Mouse (Mus musculus) fibroblast of lung, adult 2 months (primary cell): ENCODE data around the gene Nfkb2.

Source experiments
- DNase-seq: peaks from one replicate; pipeline ENCODE4 v3.0.0-alpha.2; 2011; ENCODE audit warnings: low read depth

The Nfkb2 gene

GRCm38 (mm10) chr19:46308706-46309435 lies 4.8 kb downstream of the Nfkb2 start:
- DNase-seq: no peak

GRCm38 (mm10) chr19:46309651-46310305 lies 5.7 kb downstream of the Nfkb2 start:
- DNase-seq: no peak

- no peak for DNase-seq
Observed at GRCm38 (mm10) chr19:46310312-46310865, 6.3 kb downstream of the Nfkb2 start.

DNA sequence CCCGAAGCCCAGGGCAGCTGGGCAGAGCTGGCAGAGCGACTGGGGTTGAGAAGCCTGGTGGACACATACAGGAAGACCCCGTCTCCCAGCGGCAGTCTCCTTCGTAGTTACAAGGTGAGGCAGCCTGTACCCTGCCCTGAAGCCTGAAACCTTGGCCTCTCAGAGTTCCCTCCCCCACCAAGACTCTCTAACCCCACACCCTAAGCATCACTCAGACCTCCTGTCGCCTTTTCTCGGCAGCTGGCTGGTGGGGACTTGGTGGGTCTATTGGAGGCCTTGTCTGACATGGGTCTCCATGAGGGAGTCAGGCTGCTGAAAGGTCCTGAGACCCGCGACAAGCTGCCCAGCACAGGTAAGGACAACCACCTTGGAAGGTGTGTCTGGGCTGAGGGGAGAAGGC lies 7.2 kb downstream of the Nfkb2 start:
- no peak for DNase-seq

- DNase-seq: no peak
Observed at GRCm38 (mm10) chr19:46312566-46312965, 8.4 kb downstream of the Nfkb2 start.

- DNase-seq: no peak
Observed at GRCm38 (mm10) chr19:46313116-46313515, 9.0 kb downstream of the Nfkb2 start.

DNA sequence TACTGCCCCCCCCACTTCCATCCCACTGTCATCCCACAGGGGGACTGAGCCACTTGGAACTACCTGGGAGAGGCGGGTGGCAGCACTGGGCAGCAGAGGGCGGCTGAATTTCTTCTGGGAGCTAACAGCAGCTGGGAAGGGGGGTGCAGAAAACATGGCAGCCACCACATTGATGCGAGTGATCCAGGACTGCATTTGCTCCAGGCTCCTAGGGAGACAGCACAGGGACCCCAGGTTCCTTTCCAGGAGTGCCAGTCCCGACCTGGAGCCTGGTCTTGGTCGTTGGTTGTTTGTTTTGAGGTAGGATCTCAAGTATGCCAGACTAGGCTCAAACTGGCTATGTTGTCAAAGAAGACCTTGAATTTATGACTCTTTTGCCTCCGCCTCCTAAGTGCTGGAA lies 9.5 kb downstream of the Nfkb2 start:
- no peak for DNase-seq

DNA sequence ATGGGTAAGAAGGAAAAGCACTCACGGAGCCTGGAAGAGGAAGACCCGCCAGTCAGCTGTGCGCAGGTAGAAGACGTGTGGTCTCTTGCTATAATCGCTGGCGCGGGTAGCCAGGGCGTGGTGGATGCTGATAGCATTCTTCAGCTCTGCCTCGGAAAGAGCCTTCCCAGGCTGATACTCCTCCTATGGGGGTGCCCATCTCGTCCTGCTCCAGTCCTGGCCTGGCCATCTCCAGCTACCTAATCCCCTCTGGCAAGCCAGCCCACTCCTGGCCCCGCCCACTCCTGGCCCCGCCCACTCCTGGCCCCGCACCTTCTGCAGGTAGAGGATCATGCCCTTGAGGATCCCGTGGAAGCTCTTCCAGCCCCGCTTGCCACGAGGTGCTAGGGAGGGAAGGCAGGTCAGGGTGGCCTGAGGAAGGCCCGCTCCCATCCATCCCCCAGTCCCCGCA lies 10.1 kb downstream of the Nfkb2 start:
- no peak for DNase-seq

DNA sequence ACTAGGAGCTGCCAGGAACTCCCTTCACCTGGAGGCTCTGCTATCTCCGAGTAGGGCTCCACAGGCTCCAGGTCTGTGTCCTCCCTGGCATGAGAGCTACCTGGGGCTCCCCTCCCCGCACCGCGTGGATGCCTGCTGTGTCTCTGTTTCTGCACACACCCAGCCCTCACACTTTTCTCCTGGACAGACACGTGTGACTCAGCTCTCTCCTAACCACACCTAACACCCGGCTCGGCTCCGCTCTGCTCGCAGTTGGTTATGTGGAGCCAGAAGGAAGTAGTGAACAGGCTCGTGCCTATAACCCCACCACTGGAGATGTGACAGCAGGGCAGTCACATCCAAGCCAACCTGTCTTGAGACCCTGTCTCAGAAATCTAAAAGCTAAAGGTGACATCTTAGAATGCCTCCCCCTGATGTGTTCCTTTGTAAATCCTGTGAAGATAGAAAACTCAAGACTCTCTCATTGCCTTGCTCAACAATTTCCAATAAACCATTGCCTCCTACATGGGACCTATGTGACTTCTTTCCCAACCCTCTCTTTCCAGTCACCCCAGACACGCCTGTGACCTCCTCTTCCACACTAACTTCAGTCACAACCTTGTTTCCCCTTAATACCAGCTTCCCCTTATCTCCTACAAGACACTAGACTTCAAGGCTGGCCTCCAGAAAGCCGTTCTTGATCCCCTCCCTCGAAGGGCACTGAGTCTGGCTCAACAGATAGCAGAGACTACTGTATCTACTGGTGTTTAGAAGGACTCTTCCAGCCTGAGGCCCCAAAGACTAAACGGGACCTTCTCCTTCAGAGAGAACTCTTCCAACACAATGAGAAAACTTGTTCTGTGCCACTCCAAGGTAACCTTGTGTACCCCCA lies 11.0 kb downstream of the Nfkb2 start:
- no peak for DNase-seq

DNA sequence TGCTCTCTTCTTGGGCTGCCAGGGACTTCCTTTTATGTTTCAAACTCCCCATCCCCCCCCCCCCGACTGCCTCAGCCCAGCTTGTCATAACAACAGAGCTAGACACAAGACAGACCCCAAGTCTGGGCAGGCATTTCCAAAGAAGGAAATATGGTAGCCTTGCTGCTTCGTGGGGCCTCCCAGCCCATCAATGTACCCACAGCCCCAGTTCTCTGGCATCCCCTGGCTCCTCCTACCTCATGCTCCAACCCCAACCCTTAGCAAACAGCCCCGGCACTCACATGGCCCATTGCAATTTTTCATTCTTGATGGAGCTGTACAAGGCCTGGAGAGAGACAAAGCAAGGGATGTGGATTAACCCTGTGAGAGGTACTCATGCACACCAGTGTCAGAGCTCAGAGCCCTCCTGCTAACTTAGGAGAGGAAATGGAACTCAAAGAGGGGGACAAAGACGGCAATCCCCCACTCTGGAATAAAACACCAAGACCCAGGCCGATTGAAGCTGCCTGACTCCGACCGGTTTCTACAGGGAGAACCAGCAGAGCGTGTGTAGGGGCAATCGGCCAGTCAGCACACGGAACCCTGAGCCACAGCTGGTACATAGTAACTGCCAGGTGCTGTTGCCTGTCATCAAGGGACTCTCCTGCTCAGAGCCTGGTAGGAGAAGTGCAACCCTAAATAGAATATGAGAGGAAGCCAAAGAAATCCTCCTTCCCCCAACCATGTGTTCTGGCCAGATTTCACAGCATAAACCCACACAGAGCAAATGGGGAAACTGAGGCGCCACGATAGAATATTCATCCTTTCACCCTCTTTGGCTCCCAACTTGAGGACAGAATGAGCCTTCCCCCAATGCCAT lies 11.9 kb downstream of the Nfkb2 start:
- no peak for DNase-seq

DNA sequence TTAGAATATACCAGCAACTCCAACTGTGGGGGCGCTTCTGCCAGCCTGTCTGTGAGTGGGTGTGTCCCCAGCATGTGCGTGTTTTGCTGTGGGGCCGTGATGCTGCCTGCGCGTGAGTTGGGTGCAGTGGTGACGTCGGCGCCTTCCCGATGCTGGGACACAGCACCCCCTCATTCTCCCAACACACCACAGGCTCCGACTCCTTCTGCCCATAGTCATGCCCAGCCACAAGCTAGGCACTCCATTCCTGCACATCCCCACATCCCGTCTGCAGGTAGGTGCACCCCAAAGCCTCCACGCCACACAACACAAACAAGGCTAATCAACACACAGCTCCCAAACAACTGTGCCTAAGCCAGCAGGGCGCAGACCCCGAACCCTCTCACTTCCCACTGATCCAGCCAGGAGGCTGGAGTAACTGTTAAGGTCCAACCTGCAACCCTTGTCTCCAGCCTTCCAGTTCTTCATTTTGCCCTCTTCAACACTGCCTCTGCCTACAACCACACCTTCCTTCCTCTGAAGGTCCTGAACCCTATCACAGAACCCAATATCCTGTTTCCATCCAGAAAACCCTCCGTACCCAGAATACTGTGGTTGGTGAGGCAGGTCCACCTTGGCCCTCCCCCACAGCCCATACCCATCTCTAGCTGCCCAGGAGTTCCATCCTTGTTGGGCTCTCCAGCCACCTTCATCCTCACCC lies 12.9 kb downstream of the Nfkb2 start:
- DNase-seq: no peak

GRCm38 (mm10) chr19:46317546-46317885 lies 13.4 kb downstream of the Nfkb2 start:
- DNase-seq: no peak

GRCm38 (mm10) chr19:46318031-46318471 lies 13.9 kb downstream of the Nfkb2 start:
- DNase-seq: no peak

- no peak for DNase-seq
Observed at GRCm38 (mm10) chr19:46318586-46319378, 14.7 kb downstream of the Nfkb2 start.

- no peak for DNase-seq
Observed at GRCm38 (mm10) chr19:46320076-46320785, 16.1 kb downstream of the Nfkb2 start.

DNA sequence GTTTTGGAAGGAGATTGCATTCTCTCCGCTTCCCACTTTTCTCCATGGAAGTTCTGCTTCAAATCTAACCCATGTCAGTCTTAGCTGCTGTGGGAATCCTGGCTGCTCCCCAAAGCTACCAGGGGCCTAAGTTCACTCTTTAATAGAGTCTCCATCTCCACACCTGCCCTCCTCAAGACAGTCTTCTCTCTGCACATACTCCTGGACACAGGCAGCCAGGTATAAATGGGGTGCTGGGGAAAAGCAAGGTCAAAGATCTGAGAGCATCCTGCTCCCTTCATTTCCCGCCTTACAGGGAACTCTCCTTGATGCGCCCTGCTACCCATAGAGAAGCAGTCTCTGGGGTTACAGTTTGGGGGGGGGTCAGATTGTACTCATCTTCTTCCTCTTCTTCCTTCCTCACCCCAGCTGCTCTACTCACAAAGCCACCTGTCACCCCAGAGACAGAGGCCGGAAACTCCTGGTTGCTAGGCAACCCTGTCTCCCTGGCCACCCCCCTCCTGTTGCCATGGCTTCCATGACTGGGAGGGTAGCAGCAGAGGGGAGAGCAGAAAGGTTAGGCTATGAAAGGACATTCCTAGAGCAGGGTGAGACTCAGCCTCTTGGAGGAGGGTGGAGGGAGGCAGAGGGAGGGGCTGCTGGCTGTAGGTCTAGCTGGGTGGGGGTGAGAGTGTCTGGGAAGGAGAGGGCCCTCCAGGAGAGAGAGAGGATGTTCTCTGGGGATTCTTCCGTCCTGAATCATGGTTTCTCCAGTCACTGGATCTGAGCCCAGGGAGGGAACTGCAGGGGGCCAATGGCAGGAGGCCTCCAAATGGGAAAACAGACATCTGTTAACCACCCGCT lies 17.2 kb downstream of the Nfkb2 start:
- no peak for DNase-seq

- DNase-seq: no peak
Observed at GRCm38 (mm10) chr19:46322144-46322995, 18.2 kb downstream of the Nfkb2 start.
